Mouse (Mus musculus) E14TG2a.4 (cell line): ENCODE data around the gene Ccdc9.

Source experiments
- CTCF ChIP-seq: conservative IDR thresholded peaks from 2 replicates; pipeline ENCODE4 v1.5.1; 2014; ENCODE audit warnings: low read length
- NANOG ChIP-seq: IDR thresholded peaks from 2 replicates; pipeline ENCODE4 v1.6.1; 2014; ENCODE audit warnings: borderline replicate concordance, low read length, mixed read lengths

DNA sequence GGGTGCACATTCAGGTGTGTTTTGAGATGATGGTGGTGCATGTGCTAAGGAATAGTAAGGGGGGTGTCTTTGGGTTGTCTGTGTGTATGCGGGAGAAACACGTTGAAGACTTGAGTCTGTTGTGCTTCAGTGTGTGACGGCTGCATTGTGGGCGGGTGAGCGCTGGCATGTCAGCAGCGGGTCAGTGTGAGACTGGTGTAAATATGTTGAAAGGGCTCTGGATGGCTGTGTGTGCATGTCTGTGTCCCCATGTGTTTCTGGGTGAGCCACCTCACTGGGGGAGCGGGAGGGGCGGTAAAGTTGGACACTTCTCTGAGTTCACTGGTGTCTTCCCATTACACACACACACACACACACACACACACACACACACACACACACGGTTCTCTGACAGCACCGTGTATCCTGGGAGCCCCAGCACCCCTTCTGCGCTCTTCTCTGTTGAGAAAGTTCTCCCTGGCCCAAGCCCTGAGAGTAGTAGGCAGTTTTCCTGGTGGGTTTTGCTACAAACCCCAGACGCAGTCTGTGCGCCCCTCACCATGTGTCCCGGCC lies 24.9 kb upstream of the Ccdc9 start:
- no peak for TF ChIP-seq CTCF
- TF ChIP-seq NANOG = no peak
